Mouse (Mus musculus) fibroblast of lung, adult 2 months (primary cell): Measurements from ENCODE around the gene Crcp.
"Not testable (repeated sequence)": the region's sequence is repeated elsewhere in the genome, so short reads cannot be mapped to it uniquely, and the experiment has no call there.

Experiments used
- DNase-seq: peaks from one replicate; pipeline ENCODE4 v3.0.0-alpha.2; 2011; ENCODE audit warnings: low read depth

Crcp gene

GRCm38 (mm10) chr5:130023767-130024539 lies 5.1 kb upstream of the Crcp start:
- DNase-seq = peak; percentile 92

DNA sequence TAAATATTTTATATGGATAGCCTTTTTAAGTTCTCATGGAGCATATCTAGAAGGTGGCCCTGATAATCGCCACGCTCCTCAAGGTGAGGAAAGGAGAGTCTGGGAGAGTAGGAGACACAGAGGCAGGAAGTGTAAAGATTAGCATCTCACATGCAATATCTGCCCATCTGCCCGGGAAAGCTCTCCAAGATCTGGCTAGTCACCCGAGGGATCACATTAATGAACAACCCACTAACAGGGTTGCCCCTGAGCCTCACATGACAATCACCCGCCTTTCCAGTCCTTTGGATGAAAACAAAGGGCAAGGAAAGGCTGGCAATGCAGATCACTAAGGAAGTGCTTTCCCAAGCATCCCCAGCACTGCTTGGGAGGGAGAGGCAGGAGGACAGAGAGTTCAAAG lies 2.0 kb upstream of the Crcp start:
- no peak for DNase-seq

DNA sequence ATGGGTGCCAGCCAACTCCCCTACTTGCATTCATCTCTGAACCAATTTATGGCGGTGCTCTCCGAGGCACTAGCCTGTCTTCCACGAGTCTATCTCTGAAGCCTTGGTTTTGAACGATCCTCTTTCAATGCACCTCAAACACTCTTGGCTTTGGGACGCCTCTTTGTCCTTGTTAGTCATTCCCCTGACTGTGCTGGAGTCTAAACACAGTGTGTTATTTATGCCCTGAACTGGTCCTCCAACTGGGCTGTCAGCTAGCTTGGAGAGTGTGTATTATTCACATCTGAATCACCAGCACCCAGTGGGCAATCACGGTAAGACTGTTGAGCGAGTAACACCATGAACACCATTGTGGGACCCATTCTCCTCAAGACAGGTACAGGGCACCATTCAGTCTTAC lies 1.4 kb upstream of the Crcp start:
- no peak for DNase-seq

DNA sequence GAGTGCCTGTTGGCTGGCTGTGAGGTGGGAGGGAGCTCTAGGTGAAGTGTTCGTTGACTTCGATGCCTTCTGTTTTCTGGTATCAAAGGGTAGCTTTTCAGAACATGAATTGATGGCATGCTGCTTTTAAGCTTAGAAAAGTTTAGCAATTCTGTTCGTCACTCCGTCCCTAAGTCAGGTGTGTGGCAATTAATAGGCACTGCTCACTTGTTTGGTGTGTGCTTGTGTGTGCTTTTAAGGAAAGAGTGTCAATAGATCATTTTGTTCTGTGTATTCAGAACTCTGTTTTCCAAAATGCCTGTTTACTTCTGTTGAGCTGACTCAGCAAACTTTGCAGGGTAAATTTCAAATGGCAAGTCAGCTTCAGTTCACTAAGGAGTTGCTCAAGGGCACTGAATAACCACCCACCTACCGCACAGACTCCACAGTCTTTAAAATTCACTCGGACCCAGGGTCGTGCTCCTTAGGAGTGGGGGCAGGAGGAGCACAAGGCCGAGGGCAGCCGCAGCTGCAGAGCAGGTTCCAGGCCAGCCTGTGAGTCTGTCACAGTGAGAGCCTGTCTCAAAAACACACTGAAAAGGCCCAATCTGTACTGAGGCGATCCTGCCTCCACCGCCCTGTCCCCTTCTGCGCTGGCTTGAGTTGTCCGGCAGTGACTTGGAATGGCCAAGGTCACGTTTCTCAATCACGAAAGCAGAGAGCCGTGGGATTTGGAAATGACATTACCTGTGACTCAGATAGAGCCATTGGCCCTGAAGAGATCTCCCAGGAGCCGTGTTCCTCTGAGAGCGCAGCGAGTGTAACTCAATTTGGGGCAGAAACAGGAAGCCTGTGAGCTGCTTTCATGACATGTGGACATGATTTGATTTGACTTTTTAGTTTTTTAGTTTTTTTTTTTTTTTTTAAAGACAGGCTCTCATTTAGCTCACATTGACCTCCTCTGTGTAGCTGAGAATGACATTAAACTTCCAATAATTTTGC lies 2.6 kb downstream of the Crcp start:
- DNase-seq = no peak

GRCm38 (mm10) chr5:130033869-130034268 lies 4.8 kb downstream of the Crcp start:
- no peak for DNase-seq

DNA sequence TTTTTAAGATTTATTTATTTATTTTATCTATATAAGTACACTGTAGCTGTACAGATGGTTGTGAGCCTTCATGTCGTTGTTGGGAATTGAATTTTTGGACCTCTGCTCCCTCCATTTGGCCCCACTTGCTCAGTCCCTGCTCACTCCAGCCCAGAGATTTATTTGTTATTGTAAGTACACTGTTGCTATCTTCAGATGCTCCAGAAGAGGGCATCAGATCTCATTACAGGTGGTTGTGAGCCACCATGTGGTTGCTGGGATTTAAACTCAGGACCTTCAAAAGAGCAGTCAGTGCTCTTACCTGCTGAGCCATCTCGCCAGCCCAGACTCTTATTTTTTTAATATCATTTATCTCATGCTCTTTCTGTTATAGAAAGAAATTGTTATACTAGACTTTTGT lies 7.2 kb downstream of the Crcp start:
- DNase-seq = not testable (repeated sequence)

DNA sequence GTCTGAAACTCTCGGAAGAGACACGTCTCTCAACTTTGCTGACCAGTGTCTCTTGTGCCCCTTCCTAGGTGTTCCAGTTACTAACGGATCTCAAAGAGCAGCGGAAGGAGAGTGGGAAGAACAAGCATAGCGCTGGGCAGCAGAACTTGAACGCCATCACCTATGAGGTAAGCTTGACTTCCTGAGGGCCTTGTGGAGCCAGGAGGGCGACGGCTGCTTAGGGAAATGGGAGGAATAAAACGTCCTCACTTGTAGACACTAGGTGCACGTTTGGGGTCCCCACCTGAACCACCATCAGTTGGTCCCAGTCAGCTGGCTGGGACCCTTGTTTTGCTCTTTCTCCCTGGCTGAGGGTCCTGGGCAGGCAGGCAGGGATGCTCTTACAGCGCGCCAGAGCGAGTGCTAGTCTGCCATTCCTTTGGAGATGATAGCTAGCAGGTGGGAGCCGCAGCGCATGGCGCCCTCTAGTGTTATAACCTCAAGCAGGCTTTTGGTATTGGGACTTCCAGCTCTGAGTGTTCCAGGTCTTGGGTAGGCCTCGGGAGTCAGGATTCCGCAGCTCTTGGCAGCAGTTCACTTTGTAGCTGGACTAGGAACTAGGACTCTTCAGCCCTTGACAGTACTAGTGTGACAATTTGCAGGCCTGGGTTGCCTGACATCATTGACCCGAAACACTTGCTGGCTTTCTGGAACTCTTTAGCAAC lies 8.8 kb downstream of the Crcp start:
- no peak for DNase-seq

GRCm38 (mm10) chr5:130040797-130041196 lies 11.7 kb downstream of the Crcp start:
- DNase-seq = no peak

DNA sequence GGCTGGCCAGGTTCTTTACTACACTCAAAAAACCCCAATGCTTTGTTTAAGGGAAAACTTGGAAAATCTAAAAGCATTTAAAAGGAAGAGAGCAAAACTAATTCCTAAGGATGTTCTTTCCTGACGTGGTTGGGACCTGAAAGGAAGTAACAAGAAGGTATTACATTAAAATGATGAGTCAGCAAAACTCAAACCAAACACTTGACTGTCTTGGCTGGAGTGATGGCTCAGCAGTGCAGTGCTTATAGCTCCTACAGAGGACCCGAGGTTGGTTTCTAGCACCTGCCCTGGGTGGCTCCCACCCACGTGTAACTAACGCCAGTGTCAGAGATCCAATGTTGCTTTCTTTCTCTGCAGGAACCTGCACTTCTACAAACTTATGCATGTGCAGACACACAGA lies 12.2 kb downstream of the Crcp start:
- no peak for DNase-seq

GRCm38 (mm10) chr5:130043741-130044140 lies 14.7 kb downstream of the Crcp start:
- no peak for DNase-seq

DNA sequence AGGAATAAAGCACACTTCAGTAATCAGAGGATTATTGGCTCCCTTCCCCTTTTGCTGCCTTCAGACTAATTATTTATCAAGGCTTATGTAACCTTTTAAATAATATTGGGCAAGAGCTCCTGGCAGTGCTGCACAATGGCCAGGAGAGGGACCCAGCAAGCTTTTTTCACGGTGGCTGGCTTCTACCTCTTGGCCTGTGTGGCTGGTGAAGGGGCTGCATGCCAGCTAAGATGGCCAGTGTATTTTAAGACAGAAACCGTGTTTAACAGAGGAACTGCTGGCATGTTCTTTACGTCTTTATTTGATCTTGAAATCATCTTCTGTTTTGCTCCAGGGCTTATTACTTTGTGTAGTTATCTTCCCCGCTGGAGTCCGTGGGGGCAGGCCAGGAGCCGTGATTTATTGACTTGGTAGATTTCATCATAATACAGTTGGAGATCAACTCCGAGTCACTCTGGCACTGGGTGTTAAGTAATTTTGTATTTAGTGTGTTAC lies 15.2 kb downstream of the Crcp start:
- DNase-seq = peak; percentile 56

GRCm38 (mm10) chr5:130046100-130046499 lies 17.0 kb downstream of the Crcp start:
- DNase-seq = no peak

- no peak for DNase-seq
Observed at GRCm38 (mm10) chr5:130046589-130046988, 17.5 kb downstream of the Crcp start.

DNA sequence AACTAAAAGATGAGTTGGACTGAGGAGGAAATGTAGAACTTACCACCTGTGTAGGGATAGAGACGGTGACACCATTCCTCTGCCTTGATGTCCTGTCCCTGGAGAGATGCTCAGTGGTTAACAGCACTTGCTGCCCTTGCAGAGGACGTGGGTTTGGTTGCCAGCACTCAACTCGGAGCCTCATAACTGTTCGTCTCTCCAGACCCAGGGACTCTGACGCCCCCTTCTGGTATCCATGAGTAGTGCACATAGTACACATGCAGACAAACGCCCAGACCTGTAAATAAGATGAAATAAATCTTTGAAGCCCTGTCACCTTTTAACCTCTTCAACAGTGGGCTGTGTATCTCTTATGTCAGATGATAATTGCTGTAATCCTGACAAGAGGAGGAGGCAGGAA lies 17.9 kb downstream of the Crcp start:
- no peak for DNase-seq

DNA sequence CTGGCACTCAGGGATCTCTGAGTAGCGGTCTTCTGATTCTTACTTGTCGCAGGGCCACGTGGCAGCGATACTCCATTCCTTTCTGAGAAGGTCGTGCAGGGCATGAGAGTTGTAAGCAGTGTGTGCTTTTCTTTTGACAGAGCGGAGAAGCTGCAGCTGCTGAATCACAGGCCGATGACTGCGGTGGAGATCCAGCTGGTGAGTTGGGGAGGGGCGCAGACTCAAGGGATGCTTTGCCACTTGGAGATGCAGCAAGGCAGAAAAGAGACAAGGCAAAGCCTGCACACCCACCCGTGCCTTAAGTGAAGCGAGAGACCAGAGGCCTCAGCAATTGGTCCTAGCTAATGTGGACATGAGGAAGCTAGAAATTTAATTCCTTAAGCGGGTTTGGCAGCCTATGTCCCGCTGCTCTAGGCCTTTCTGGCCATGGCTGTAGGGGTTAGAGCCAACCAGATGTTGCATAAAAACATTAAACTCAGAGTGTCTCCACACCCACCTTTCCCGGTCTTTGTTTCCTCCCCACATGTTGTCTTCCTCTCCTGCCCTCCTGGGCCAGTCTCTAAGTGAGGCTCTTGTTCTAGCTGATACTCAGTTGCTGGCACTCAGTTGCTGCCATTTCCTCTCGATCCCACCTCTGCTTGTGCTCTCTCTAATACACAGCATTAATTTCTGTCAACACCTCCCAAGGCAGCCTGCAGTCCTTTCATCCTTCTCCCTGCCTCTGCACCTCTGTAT lies 19.9 kb downstream of the Crcp start:
- DNase-seq = no peak

DNA sequence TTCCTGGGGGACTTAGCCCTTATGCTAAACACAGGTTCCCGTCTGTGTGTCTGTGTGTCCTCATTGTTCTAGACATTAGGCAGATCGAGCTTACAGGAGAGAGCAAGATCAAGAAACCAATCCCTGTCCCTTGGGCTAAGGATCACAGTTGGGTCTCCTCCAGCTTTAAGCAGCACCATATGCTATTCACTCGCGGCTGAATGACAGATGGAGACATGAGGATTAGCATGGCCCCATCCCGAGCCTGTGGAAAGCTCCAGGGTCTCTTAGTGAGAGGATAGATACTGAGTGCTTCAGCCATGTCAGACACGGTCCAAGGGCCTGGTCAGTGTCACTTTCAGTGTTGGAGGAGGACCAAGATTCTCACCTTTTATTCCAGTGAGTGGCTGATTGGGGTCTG lies 21.3 kb downstream of the Crcp start:
- no peak for DNase-seq

GRCm38 (mm10) chr5:130051073-130051860 lies 22.2 kb downstream of the Crcp start:
- no peak for DNase-seq

DNA sequence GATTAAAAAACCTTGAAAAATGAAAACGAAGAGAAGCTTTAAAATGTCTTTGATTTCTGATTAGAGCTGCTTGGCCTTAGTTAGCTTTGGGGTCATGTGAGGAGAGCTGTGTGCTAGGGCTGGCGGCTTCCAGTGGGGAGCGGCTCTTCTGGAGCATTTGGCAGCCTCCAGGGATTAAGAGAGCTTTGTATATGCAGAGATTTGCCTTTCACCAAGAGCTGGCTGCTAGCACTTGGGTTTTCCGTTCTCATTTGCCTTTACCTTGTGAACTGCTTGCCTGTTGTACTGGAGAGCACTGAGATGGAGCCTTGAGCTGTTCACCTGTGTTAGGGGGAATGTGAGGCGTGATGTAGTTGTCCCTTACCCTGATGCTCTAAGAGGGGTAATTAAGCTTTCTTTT lies 23.4 kb downstream of the Crcp start:
- DNase-seq = no peak

GRCm38 (mm10) chr5:130052955-130053354 lies 23.9 kb downstream of the Crcp start:
- DNase-seq = no peak

DNA sequence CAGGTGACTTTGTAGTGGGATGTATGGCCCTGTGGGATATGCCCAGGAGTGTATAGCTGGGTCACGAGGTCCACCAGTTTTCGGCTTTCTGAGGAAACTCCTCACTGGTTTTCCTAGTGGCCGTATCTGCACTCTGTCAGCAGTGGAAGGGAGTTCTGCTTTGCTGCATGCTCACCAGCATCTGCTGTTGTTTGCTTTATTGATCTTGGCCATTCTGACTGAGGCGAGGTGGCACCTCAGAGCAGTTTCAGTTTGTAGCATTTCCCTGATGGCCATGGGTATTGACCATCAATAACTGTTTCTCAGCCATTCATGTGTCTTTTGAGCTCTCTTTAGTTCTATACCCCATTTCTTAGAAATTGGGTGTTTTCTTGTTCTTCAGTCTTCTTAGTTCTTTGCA lies 26.6 kb downstream of the Crcp start:
- DNase-seq = no peak

GRCm38 (mm10) chr5:130056303-130056702 lies 27.2 kb downstream of the Crcp start:
- no peak for DNase-seq
